Comparison of ENCODE assay signal across 32 mouse cellular contexts in the genomic region with DNA sequence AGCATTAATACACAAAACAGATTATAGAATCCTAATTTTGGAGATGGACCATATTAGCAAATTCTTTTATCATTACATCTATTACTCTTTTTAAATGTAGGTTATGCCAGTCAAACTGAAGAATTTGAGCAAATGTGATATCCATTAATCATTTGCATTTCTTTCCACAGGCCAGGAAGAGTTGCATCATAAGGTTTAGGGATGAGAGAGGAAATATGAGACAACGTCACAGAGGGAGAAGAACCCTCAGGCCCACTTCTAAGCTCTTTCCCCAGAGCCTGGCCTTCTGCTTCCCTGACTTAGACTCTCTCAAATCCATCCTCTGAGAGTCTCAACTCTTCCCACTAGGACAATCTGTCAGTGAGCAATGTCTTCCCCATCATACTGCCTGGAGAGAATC.
DNase-seq lines count a peak whose midpoint lies in the region; ATAC-seq and TF ChIP-seq lines count a peak whose summit lies in the region.
"Had no signal": no experiment of that assay in that cellular context is flagged by ENCODE, and none has a peak within 500 bp of the region (broad histone marks: within the 10 kb centered on the region; RNA-seq: fewer than 3 reads in every experiment).

No protein-coding gene starts in this region.

- no peak overlapping the region for H3ac ChIP-seq in C2C12 (ENCODE audit: control insufficient read depth, insufficient read length, low read depth)

- DNase-seq in liver, embryonic 13.5 days = no peak
- DNase-seq in liver = no peak
- peak; percentile 53 for DNase-seq in 3T3-L1 (ENCODE audit: low read depth, low spot score)
- no peak for DNase-seq in urinary bladder, adult 2 months (ENCODE audit: low spot score)
- DNase-seq in spleen, postnatal 10 days (ENCODE audit: low spot score in 2 of 2) = no peak
- DNase-seq: adrenal gland, adult 8-10 months; adrenal gland, postnatal 25 days; cerebellum, adult 11-12 months; cerebellum, adult 8-10 months; cerebellum, postnatal 10 days; cerebellum, postnatal 36 days; embryo, embryonic 11 days; gastrocnemius, adult 2 months; gastrocnemius, postnatal 14 days; heart, adult 11 months; heart, postnatal 10 days; heart, postnatal 4 days had no signal

- 79% methylated on average over 1 of the region's 1 CpGs for WGBS in liver, embryonic 13.5 days (ENCODE audit: insufficient replicate concordance)
- WGBS in liver, embryonic 16.5 days (ENCODE audit: insufficient replicate concordance) = 62% methylated on average over 1 of the region's 1 CpGs

- peaks cover 87% of the 10 kb centered on the region for H3K4me1 ChIP-seq in liver, embryonic 13.5 days (replicated peaks)
- H3K4me1 ChIP-seq in liver, embryonic 16.5 days (ENCODE audit: control insufficient read depth, low read depth, low read length) = peaks cover 41% of the 10 kb centered on the region
- H3K4me1 ChIP-seq: embryonic facial prominence, embryonic 13.5 days had no signal

- no peak overlapping the region for H3K4me3 ChIP-seq in liver, embryonic 13.5 days (replicated peaks)
- no peak overlapping the region for H3K4me3 ChIP-seq in C2C12 (ENCODE audit: insufficient read depth, poor library complexity, severe bottlenecking)
- no peak overlapping the region for H3K4me3 ChIP-seq in liver, embryonic 16.5 days (ENCODE audit: low read depth, low read length)
- H3K4me3 ChIP-seq: embryonic facial prominence, embryonic 10.5 days; embryonic facial prominence, embryonic 13.5 days; erythroblast, embryonic 14.5 days; forebrain, embryonic 12.5 days; forebrain, embryonic 15.5 days; gastrocnemius, adult 2 months; heart, embryonic 12.5 days; heart, embryonic 15.5 days had no signal

- ATAC-seq in liver, embryonic 13.5 days (ENCODE audit: low read depth) = no peak
- no peak for ATAC-seq in liver, embryonic 16.5 days (ENCODE audit: low read depth)
- ATAC-seq: activated CD4-positive, CD25-positive, alpha-beta regulatory T cell, adult 4 months; forebrain, embryonic 15.5 days; hindbrain, postnatal 0 days; inflammation-experienced regulatory T-cells, adult 6 months had no signal

- no peaks in the 10 kb centered on the region for H3K27me3 ChIP-seq in liver, embryonic 13.5 days
- H3K27me3 ChIP-seq in C2C12 (ENCODE audit: control insufficient read depth, insufficient read depth, insufficient read length) = no peaks in the 10 kb centered on the region
- H3K27me3 ChIP-seq in liver, embryonic 16.5 days (ENCODE audit: control insufficient read depth, insufficient read depth, low read depth, low read length) = no peaks in the 10 kb centered on the region
- H3K27me3 ChIP-seq: CH12.LX; embryonic facial prominence, embryonic 13.5 days; forebrain, embryonic 12.5 days; forebrain, embryonic 15.5 days; heart, embryonic 12.5 days; heart, embryonic 15.5 days had no signal

- no peak overlapping the region for H3K4me2 ChIP-seq in liver, embryonic 13.5 days
- H3K4me2 ChIP-seq in liver, embryonic 16.5 days (ENCODE audit: low read depth, low read length) = no peak overlapping the region
- H3K4me2 ChIP-seq: embryonic facial prominence, embryonic 13.5 days; forebrain, embryonic 12.5 days; forebrain, embryonic 15.5 days; heart, embryonic 12.5 days; heart, embryonic 15.5 days; hindbrain, embryonic 14.5 days had no signal

- H3K79me3 ChIP-seq in C2C12 (ENCODE audit: low read depth) = no peaks in the 10 kb centered on the region

- no peak for TF ChIP-seq CTCF in C2C12 (IDR thresholded peaks at IDR 0.05; ENCODE audit: control insufficient read depth, insufficient read depth, insufficient read length)

- no peaks in the 10 kb centered on the region for H3K36me3 ChIP-seq in liver, embryonic 13.5 days
- H3K36me3 ChIP-seq in C2C12 (ENCODE audit: control insufficient read depth, insufficient read depth) = no peaks in the 10 kb centered on the region
- no peaks in the 10 kb centered on the region for H3K36me3 ChIP-seq in liver, embryonic 16.5 days (ENCODE audit: control insufficient read depth, insufficient read depth)
- H3K36me3 ChIP-seq: embryonic facial prominence, embryonic 10.5 days; embryonic facial prominence, embryonic 13.5 days; forebrain, embryonic 12.5 days; forebrain, embryonic 15.5 days; G1E; heart, embryonic 12.5 days; heart, embryonic 15.5 days had no signal

- peak overlapping the region; percentile 26 for H3K27ac ChIP-seq in liver, embryonic 13.5 days
- H3K27ac ChIP-seq in liver, embryonic 16.5 days (ENCODE audit: low read length) = peak overlapping the region; percentile 30; the same call in 1 of the 2 replicates
- H3K27ac ChIP-seq: embryonic facial prominence, embryonic 10.5 days; embryonic facial prominence, embryonic 13.5 days; forebrain, embryonic 12.5 days; forebrain, embryonic 15.5 days; gastrocnemius, adult 2 months; heart, embryonic 15.5 days; hindbrain, embryonic 14.5 days; hindbrain, postnatal 0 days had no signal

- H3K79me2 ChIP-seq in C2C12 (ENCODE audit: control insufficient read depth, insufficient read depth) = no peaks in the 10 kb centered on the region

- H3K9ac ChIP-seq in liver, embryonic 13.5 days = no peak overlapping the region
- H3K9ac ChIP-seq in liver, embryonic 16.5 days (ENCODE audit: low read depth, low read length) = no peak overlapping the region
- H3K9ac ChIP-seq: embryonic facial prominence, embryonic 13.5 days; forebrain, embryonic 12.5 days; forebrain, embryonic 15.5 days; heart, embryonic 12.5 days; heart, embryonic 15.5 days; hindbrain, embryonic 14.5 days had no signal

- no peaks in the 10 kb centered on the region for H3K9me3 ChIP-seq in liver, embryonic 13.5 days (replicated peaks)
- no peaks in the 10 kb centered on the region for H3K9me3 ChIP-seq in liver, embryonic 16.5 days (replicated peaks; ENCODE audit: control insufficient read depth, low read length)
- H3K9me3 ChIP-seq: embryonic facial prominence, embryonic 10.5 days; embryonic facial prominence, embryonic 13.5 days; forebrain, embryonic 12.5 days; forebrain, embryonic 15.5 days; G1E; heart, embryonic 12.5 days; heart, embryonic 15.5 days had no signal

TF ChIP-seq in C2C12, 6 proteins besides CTCF, POLR2A, EP300 and RAD21:
- TF ChIP-seq MYOD1 (IDR thresholded peaks at IDR 0.05; ENCODE audit: control insufficient read depth, insufficient read length, low read depth) = no peak
- TF ChIP-seq USF1 (IDR thresholded peaks at IDR 0.05; ENCODE audit: low read depth) = no peak
- peak; percentile 36 for TF ChIP-seq CEBPB (IDR thresholded peaks at IDR 0.05; ENCODE audit: low read depth)
- no peak for TF ChIP-seq MAX (IDR thresholded peaks at IDR 0.05)
- TF ChIP-seq FOSL1 (IDR thresholded peaks at IDR 0.05; ENCODE audit: insufficient read depth, low read length, poor library complexity, severe bottlenecking) = no peak
- no peak for TF ChIP-seq MYOG (IDR thresholded peaks at IDR 0.05; ENCODE audit: control insufficient read depth, extremely low read depth, insufficient read length)
